Mouse (Mus musculus) limb, embryonic 10.5 days (tissue): ENCODE results near the gene Tnfsfm13. TPM values are rescaled to one million over a fixed set of nuclear protein-coding genes. Genes with fewer than 3 reads are reported as not detected.

Experiments used
- DNase-seq: peaks from one replicate; pipeline ENCODE4 v3.0.0-alpha.2; 2017; ENCODE audit warnings: low spot score
- H3K27ac ChIP-seq: fragments of 300-500 bp; sonication (generic); 2 replicates; pipeline ENCODE4 v1.5.1; 2016; ENCODE audit warnings: mild to moderate bottlenecking
- H3K27me3 ChIP-seq: fragments of 300-500 bp; sonication (generic); 2 replicates; pipeline ENCODE4 v1.6.1; 2016; ENCODE audit warnings: low read depth, mild to moderate bottlenecking; ENCODE audit not compliant: poor library complexity, severe bottlenecking
- H3K36me3 ChIP-seq: fragments of 300-500 bp; sonication (generic); 2 replicates; pipeline ENCODE4 v1.6.1; 2016; ENCODE audit warnings: mild to moderate bottlenecking, moderate library complexity
- H3K4me1 ChIP-seq: fragments of 300-500 bp; sonication (generic); 2 replicates; pipeline ENCODE4 v1.6.1; 2016
- H3K4me3 ChIP-seq: fragments of 300-500 bp; sonication (generic); 2 replicates; pipeline ENCODE4 v1.5.1; 2016; ENCODE audit warnings: mild to moderate bottlenecking, moderate library complexity
- H3K9me3 ChIP-seq: fragments of 300-500 bp; sonication (generic); replicated peaks from 2 replicates; pipeline ENCODE4 v1.6.1; 2016; ENCODE audit warnings: mild to moderate bottlenecking
- WGBS: fragments of 180-500 bp; shearing (Covaris S2); methylation state at CpG from one replicate; pipeline ENCODE4 v1.1.7; 2016; 5-methylcytosine and 5-hydroxymethylcytosine counted together
- polyA plus RNA-seq: library from polyadenylated mRNA; unstranded; fragments of >200 nt; fragmentation: Nextera tagmentation; extraction: Ambion mirVana; gene quantifications from 2 replicates; pipeline ENCODE4 v1.2.1, GENCODE M21; 2016

Tnfsfm13 gene
- polyA plus RNA-seq, 1 experiment from 2014 or later = 0.53 TPM

DNA sequence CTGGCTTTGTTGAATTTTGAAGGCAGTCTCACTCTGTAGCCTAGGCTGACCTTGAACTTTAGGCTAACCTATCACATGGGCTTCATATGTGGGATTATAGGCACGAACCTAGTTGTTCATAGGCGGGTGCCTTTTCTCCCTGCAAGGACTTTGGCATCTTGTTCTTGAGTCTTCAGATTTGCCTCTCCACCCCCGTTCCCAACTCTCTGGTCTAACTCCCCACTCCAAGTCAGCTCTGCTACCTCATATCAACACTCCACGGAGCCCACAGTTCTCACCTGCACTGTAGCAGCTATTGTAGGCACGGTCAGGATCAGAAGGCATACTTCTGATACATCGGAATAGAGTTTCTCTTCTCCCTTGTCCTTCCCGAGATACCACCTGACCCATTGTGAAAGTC lies 12.3 kb downstream of the Tnfsfm13 start:
- H3K4me1 ChIP-seq = peaks cover 52% of the 10 kb centered on the region
- H3K27ac ChIP-seq = peak overlapping the region; percentile 93
- peaks cover 15% of the 10 kb centered on the region for H3K27me3 ChIP-seq
- peaks cover 20% of the 10 kb centered on the region for H3K36me3 ChIP-seq
- no peaks in the 10 kb centered on the region for H3K9me3 ChIP-seq
- no peak for DNase-seq
- WGBS = 87% methylated on average over 7 of the region's 7 CpGs
- H3K4me3 ChIP-seq = no peak overlapping the region

DNA sequence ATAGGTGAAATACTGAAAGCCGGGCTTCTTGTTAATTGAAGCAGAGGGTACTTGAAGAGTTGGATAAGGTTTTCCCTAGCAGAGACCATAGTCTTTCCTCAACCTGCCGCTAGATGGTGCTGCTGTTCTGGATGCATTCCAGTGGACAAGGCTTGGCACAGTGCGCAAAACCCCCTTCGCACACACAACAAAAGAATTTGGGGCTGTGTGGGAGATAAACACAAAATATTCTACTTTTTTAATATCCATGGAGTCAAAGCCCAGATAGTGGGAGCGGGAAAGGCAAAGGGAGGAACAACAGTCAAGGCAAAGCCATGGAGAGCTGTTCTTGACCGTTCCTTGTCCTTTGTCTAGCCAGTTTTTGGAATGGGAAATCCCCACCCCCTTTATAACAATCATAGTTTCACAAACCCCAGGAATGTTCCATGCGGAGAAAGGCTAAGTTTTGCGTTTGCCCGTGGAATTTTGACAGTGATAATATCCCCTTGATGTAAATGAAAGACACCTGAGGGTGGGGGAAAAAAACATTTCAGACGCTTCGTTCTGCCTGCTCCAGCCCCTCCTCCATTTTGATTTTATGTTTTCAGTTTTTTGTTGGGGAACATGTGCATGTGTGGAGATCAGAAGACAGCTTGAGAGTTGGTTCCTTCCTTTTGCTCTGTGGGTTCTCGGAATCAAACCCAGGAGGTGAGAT lies 12.9 kb downstream of the Tnfsfm13 start:
- WGBS = 34% methylated on average over 12 of the region's 12 CpGs
- H3K4me1 ChIP-seq = peaks cover 52% of the 10 kb centered on the region

DNA sequence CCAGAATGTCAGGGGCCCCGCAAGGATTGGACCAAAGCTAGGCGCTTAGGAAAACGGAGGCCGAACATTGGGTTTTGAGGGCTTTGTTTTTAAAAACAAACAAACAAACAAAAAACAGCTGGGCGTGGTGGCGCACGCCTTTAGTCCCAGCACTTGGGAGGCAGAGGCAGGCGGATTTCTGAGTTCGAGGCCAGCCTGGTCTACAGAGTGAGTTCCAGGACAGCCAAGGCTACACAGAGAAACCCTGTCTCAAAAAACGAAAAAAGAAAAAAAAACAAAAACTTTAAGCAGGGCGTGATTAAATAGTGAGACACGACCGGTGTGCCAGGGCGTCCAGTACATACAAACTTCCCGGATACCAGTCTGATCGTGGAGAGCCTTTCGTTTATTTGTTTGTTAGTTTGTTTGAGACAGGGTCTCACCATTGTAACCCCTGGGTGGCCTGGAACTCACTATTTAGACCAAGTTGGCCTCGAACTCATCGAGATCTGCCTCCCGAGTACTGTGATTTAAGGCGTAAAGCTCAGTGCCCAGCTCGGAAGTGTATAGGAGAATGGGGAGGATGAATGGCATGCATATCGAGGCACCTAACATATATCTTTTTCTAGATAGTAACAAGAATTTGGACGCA lies 13.6 kb downstream of the Tnfsfm13 start:
- peaks cover 52% of the 10 kb centered on the region for H3K4me1 ChIP-seq
- DNase-seq = peak; percentile 57
- H3K27me3 ChIP-seq = peaks cover 15% of the 10 kb centered on the region
- no peaks in the 10 kb centered on the region for H3K9me3 ChIP-seq
- H3K4me3 ChIP-seq = peak overlapping the region; percentile 92
- peaks cover 32% of the 10 kb centered on the region for H3K36me3 ChIP-seq
- 29% methylated on average over 24 of the region's 24 CpGs for WGBS
- H3K27ac ChIP-seq = peak overlapping the region; percentile 93

More for the DNA sequence above, 12.9 kb downstream of the Tnfsfm13 start:
- peak overlapping the region; percentile 92 for H3K4me3 ChIP-seq
- H3K27ac ChIP-seq = peak overlapping the region; percentile 93
- peak; percentile 93 for DNase-seq
- H3K36me3 ChIP-seq = peaks cover 26% of the 10 kb centered on the region
- peaks cover 15% of the 10 kb centered on the region for H3K27me3 ChIP-seq
- no peaks in the 10 kb centered on the region for H3K9me3 ChIP-seq

DNA sequence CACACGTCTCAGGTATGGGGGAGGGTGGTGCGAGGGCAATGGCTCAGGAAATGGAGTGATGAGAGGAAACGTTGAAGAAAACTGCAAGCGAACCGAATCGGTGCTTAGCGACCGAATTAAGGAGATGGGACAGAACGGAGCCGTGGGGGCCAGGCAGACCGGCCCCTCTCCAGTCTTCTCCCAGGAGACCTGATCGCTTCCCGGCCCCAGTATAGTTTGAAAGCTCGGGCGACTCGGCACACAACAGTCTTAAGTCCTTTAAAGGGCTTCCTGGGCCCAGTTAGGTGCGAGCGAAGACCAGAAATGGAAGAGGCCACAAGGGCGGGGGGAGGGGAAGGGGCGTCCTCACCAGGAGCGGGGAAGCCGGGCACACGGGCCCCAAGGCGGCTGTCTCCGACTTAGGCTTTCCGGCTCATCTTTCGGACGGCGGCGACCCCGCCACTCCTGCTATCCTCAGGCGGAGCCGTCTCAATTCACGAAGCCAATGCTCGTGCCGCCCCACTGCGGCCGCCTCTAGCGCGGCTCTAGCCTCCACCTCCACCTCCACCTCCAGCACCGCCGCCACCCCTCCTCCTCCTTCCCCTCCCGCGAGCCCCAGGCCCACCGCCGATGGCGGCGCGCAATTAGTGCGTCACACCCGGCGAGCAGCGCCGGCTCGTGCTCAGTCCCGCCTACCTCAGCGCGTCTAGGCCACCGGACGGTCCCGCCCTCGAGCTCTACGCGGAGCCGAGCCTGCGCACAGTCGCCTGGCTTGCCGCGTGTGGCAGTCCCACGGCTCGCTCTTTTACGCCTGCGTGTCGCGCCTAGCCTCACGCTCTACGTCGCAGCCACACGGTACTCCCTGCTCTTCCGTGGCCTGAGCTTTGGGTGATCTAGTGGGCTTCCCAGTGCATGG lies 14.3 kb downstream of the Tnfsfm13 start, which contains the start of gene Senp3:
Gene Senp3 (minus strand): TSS at position 771 of the 895 bp plus-strand sequence.
- peaks cover 7% of the 10 kb centered on the region; the same call in 1 of the 2 replicates for H3K27me3 ChIP-seq
- under 1% methylated on average over 80 of the region's 80 CpGs for WGBS
- peaks cover 46% of the 10 kb centered on the region for H3K4me1 ChIP-seq
- peak; percentile 100 for DNase-seq
- peaks cover 40% of the 10 kb centered on the region for H3K36me3 ChIP-seq
- H3K4me3 ChIP-seq = peak within 1 kb of the TSS; percentile 92
- H3K9me3 ChIP-seq = no peaks in the 10 kb centered on the region
- peak within 1 kb of the TSS; percentile 93 for H3K27ac ChIP-seq

DNA sequence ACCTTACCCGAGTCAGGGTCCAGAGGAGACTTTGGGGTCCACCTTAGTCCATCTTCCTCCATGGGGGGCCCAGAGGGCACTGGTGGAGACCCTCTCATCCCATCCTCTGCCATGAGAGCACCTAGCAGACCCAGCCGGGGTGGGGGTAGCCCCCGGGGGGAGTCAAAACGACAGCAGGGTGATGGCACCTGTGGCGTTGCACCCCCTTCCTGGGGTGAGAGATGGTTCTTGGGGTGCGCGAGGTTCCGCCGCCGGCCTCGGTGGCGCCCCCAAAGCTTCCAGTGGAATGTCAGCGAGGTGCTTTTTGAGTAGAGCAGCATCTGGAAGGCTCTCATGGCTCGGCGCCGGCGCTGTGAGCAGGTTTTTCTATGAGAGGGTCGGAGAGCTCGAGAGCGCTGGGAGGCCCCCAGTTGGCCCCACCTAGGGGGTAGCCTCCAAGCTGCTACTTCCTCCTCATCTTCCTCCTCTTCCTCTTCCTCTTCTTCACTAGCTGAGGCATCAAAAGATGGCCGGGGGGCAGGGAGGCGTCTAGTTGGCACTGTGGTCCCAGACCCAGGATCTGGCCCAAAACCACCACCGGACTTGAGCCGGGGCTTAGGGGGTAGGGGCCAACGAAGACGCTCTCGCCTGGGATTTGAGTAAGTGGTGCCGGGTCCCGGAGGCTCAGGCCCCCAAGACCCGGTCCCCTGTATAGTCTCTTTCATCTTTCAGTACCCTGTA lies 15.6 kb downstream of the Tnfsfm13 start:
- Histone ChIP-seq H3K4me1 (peaks cover 42% of the 10 kb centered on the region), H3K27ac (no peak overlapping the region), H3K27me3 (peaks cover 2% of the 10 kb centered on the region; the same call in 1 of the 2 replicates), H3K4me3 (peak overlapping the region; percentile 92), H3K9me3 (no peaks in the 10 kb centered on the region), H3K36me3 (peaks cover 53% of the 10 kb centered on the region)
- 93% methylated on average over 30 of the region's 30 CpGs for WGBS
- DNase-seq = no peak

DNA sequence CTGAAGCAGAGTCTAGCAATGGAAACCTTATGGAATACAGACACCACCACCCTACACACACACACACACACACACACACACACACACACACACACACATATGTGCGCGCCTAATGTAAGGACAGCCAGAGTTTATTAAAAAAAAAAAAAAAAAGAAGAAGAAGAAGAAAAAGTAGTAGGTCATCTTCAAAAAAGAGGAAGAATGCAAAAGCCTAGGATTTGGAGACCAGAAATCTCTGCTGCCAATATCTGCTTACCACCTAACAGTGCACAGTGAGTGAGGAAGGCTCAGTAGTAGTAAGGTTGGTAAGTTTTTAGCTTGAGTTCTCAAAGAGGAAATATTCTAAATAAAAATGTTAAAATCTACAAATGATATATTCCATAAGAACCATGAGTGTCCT lies 16.8 kb downstream of the Tnfsfm13 start:
- H3K27me3 ChIP-seq = no peaks in the 10 kb centered on the region
- WGBS = 100% methylated on average over 2 of the region's 2 CpGs
- H3K36me3 ChIP-seq = peaks cover 64% of the 10 kb centered on the region
- H3K4me1 ChIP-seq = peaks cover 38% of the 10 kb centered on the region
- peak overlapping the region; percentile 10; the same call in 1 of the 2 replicates for H3K4me3 ChIP-seq
- no peaks in the 10 kb centered on the region for H3K9me3 ChIP-seq
- H3K27ac ChIP-seq = no peak overlapping the region
- DNase-seq = no peak

DNA sequence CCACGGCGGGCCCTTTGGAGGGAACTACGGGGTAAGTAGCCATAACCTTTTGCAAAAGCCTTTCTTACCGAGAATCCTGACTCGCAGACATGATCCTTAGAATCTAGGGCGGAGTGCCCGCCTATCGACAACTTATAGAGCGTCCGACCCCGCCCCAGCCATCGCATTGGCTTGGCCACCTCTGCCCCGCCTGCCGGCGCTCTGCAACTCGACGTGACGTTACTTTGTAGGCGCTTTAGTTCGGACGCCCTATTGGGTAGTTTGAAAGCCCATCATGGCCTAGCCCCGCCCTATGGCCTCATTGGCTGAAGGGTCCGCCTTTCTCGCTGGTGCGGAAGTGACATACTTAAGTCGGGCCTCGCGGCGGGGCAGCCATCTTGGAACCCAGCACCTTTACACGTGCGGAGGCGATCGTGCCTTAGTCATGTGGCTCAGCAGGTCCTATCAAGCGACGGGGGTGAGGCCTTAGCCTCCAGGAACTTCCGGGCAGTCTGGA lies 23.6 kb downstream of the Tnfsfm13 start, which contains the start of gene Eif4a1:
Gene Eif4a1 (minus strand): TSS at position 213 of the 496 bp plus-strand sequence.
- WGBS = under 1% methylated on average over 36 of the region's 36 CpGs
- H3K27me3 ChIP-seq = no peaks in the 10 kb centered on the region
- peak; percentile 97 for DNase-seq
- peaks cover 89% of the 10 kb centered on the region for H3K36me3 ChIP-seq
- H3K27ac ChIP-seq = peak within 1 kb of the TSS; percentile 99
- peaks cover 23% of the 10 kb centered on the region for H3K4me1 ChIP-seq
- H3K9me3 ChIP-seq = no peaks in the 10 kb centered on the region
- H3K4me3 ChIP-seq = peak within 1 kb of the TSS; percentile 98

DNA sequence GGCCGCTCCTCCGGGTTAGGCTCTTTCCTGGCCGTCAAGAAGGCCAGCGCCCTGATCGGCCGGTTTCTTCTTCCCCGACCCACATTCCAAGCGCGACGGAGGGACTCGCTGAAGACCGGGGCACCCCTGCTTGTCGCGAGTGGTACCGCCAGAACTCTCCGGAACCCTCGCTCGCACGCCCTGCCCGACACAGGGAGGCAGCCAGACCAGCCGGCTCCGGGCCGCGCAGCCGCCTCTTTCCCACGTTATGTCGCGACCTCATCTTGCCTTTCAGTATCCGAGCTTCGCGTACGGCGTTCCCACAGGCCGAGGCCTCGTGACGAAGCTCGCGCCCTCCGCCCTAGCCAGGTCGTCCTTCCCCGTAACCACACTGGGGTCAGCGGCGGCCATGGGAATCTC lies 24.2 kb downstream of the Tnfsfm13 start:
- Histone ChIP-seq H3K27ac (peak overlapping the region; percentile 99), H3K27me3 (no peaks in the 10 kb centered on the region), H3K36me3 (peaks cover 88% of the 10 kb centered on the region), H3K9me3 (no peaks in the 10 kb centered on the region), H3K4me1 (peaks cover 23% of the 10 kb centered on the region), H3K4me3 (peak overlapping the region; percentile 98)
- 0% methylated on average over 43 of the region's 43 CpGs for WGBS
- DNase-seq = no peak

DNA sequence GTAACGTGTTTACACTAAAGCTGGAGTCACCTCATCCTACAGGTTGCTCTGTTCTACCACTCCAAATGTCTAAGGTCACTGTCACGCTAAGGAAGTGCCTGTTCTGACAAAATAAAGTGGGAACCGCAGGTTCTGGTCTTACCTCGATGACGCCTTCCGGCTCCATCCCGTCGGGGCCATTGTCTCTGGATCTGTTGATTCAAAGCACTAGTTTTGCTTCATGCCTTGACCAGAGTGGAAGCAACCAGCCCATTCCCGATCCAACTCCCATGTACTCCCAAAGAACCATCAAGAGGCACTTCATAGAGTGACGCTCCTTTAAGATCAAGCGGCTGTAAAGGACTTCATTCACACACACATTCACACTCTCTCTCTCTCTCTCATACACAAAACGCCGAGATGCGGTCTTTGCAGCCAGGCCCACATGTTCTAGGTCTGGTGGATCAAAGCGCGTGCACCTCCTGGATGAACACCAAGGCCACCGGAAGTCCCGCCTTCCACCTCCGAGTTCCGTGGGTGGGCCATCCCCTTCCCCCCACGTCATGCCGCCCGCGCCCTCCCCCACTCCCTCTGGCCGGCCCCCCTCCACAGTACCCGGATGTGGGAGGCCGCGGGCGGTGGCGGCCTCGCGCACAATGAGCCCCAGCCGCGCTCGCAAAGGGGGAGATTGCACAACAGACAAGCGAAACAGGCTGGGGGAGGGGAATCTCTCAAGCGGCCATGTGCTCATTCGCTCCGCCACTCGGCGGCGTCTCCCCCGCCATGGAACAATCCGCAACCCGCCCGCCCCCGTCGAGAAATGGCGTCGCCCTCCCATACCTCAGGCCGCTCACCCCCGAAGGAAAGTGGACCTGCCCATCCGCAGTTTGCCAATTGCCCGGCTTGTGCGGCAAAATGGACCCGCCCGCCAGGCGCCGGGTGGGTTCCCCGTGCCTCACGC lies 24.8 kb downstream of the Tnfsfm13 start:
- H3K9me3 ChIP-seq = no peaks in the 10 kb centered on the region
- H3K4me3 ChIP-seq = peak overlapping the region; percentile 98
- WGBS = under 1% methylated on average over 61 of the region's 61 CpGs
- H3K36me3 ChIP-seq = peaks cover 88% of the 10 kb centered on the region
- no peaks in the 10 kb centered on the region for H3K27me3 ChIP-seq
- peak overlapping the region; percentile 99 for H3K27ac ChIP-seq
- peaks cover 23% of the 10 kb centered on the region for H3K4me1 ChIP-seq
- DNase-seq = peak; percentile 97

DNA sequence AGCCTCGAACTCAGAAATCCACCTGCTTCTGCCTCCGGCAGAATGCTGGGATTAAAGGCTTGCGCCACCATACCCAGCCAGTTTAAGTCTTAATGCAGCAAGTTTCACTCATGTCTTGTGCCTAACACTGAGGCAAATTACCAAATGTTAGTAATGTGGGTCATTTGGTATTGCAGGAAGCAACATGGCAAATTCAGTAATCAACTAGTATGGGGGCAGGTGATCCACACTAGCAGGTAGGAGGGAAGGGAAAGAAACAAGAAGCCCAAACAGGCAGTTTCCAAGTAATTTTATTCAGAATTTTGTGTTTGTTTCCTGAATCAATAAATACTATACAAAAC lies 29.3 kb downstream of the Tnfsfm13 start:
- Histone ChIP-seq H3K36me3 (peaks cover 84% of the 10 kb centered on the region), H3K27me3 (no peaks in the 10 kb centered on the region), H3K9me3 (no peaks in the 10 kb centered on the region), H3K27ac (no peak overlapping the region), H3K4me1 (peaks cover 40% of the 10 kb centered on the region), H3K4me3 (0 out of 2 replicates have a peak overlapping the region, but pooled peaks have one; percentile 9)
- no peak for DNase-seq
- 86% methylated on average over 3 of the region's 3 CpGs for WGBS

DNA sequence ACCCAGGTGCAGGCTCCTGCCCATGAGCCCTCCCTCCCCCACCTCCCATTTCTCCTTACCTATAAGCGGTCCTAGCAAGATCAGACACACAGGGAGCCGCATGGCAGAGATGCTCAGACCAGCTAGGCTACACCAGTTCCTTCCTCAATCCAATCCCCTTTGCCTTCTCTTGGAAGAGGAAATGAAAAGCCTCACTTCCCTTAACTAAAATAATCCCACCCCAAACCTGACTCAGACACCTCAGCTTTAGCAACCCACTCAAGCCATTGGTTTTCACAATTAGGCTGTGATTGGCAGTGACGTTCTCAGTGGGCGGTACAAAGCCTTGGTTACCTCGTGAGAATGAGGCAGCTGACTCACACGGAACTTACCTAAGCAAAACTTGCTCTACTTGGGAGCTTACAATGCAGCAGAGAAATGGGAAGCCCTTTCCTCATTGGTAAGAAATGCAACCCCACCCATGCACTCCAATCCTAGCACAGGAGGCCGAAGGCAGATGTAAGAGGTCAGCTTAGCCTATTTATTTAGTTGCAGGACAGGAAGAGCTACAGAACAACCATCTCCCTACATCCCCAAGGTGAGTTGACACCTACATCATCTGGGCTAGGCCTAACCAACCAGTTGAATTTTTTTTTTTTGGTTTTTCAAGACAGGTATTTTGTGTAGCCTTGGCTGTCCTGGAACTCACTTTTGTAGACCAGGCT lies 29.8 kb downstream of the Tnfsfm13 start, which contains the start of gene Cd68:
Gene Cd68 (minus strand): TSS at position 193 of the 704 bp plus-strand sequence.
- no peak for DNase-seq

More for the DNA sequence above, 29.8 kb downstream of the Tnfsfm13 start, which contains the start of gene Cd68:
- Histone ChIP-seq H3K36me3 (peaks cover 83% of the 10 kb centered on the region), H3K9me3 (no peaks in the 10 kb centered on the region), H3K4me1 (peaks cover 45% of the 10 kb centered on the region), H3K27ac (no peak within 1 kb of the TSS), H3K27me3 (no peaks in the 10 kb centered on the region), H3K4me3 (0 out of 2 replicates have a peak within 1 kb of the TSS, but pooled peaks have one; percentile 9)
- 35% methylated on average over 7 of the region's 7 CpGs for WGBS
